Mouse (Mus musculus) liver, embryonic 11.5 days (tissue): ENCODE data around the gene Plekhg1. TPM values are rescaled to one million over a fixed set of nuclear protein-coding genes. Genes with fewer than 3 reads are reported as not detected.

ENCODE experiments used
- ATAC-seq: fragments of 200-750 bp; cut with Nextera tagmentation; replicated peaks from 2 replicates; pipeline ENCODE4 v1.8.0; 2017; ENCODE audit warnings: moderate number of reproducible peaks, mild to moderate bottlenecking, moderate TSS enrichment, moderate library complexity; ENCODE audit not compliant: low FRiP score
- DNase-seq: peaks from one replicate; pipeline ENCODE4 v3.0.0-alpha.2; 2017; ENCODE audit warnings: low spot score
- H3K27ac ChIP-seq: fragments of 300-500 bp; sonication (generic); 2 replicates; pipeline ENCODE4 v1.5.1; 2014; ENCODE audit warnings: mild to moderate bottlenecking, low read depth, low read length, control low read depth
- H3K27me3 ChIP-seq: fragments of 300-500 bp; sonication (generic); replicated peaks from 2 replicates; pipeline ENCODE4 v1.6.1; 2014; ENCODE audit warnings: low read length, mixed read lengths; ENCODE audit not compliant: control insufficient read depth, insufficient read depth
- H3K36me3 ChIP-seq: fragments of 300-500 bp; sonication (generic); 2 replicates; pipeline ENCODE4 v1.6.1; 2014; ENCODE audit warnings: mild to moderate bottlenecking, low read length, moderate library complexity, mixed read lengths; ENCODE audit not compliant: control insufficient read depth, insufficient read depth
- H3K4me1 ChIP-seq: fragments of 300-500 bp; sonication (generic); replicated peaks from 2 replicates; pipeline ENCODE4 v1.6.1; 2014; ENCODE audit warnings: low read length, mixed read lengths; ENCODE audit not compliant: control insufficient read depth, insufficient read depth
- H3K4me2 ChIP-seq: fragments of 300-500 bp; sonication (generic); 2 replicates; pipeline ENCODE4 v1.6.1; 2014; ENCODE audit warnings: mild to moderate bottlenecking, control low read depth, moderate library complexity
- H3K4me3 ChIP-seq: fragments of 300-500 bp; sonication (generic); 2 replicates; pipeline ENCODE4 v1.5.1; 2014; ENCODE audit warnings: low read depth, low read length, control low read depth
- H3K9ac ChIP-seq: fragments of 300-500 bp; sonication (generic); 2 replicates; pipeline ENCODE4 v1.6.1; 2014; ENCODE audit warnings: low read depth, low read length, control low read depth
- H3K9me3 ChIP-seq: fragments of 300-500 bp; sonication (generic); 2 replicates; pipeline ENCODE4 v1.6.1; 2016; ENCODE audit warnings: low read length, inconsistent platforms, mixed read lengths; ENCODE audit not compliant: control insufficient read depth
- WGBS: fragments of 180-500 bp; shearing (Covaris S2); extraction: QIAGEN DNeasy Blood & Tissue Kit; methylation state at CpG from one replicate; pipeline ENCODE4 v1.1.7; 2014; 5-methylcytosine and 5-hydroxymethylcytosine counted together
- polyA plus RNA-seq: library from polyadenylated mRNA; unstranded; fragments of >200 nt; fragmentation: Nextera tagmentation; extraction: Ambion mirVana; gene quantifications from 2 replicates; pipeline ENCODE4 v1.2.1, GENCODE M21; 2014

Plekhg1 gene
- polyA plus RNA-seq, 1 experiment from 2014 or later: 4.9 TPM

DNA sequence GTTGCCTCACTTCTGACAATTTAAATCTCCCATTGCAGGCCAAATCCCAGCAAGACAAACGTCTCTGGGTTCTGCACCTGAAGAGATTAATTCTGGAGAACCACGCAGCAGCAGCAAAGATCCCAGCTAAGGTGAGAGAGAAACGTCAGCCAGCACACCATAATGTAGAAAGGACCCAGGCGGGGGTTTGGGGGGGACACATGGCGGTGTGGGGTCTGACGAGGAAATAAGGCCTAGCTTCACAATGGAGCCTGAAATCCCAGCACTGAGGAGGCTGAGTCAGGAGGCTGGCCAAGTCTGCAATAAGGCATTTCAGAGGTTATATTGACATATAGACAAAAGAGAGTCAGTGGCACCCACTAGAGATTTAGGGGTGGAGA, 200.4 kb downstream of the Plekhg1 start:
- Histone ChIP-seq H3K9me3 (no peaks in the 10 kb centered on the region), H3K9ac (no peak overlapping the region), H3K27ac (no peak overlapping the region), H3K27me3 (no peaks in the 10 kb centered on the region), H3K4me3 (no peak overlapping the region), H3K4me2 (no peak overlapping the region), H3K4me1 (no peaks in the 10 kb centered on the region), H3K36me3 (no peaks in the 10 kb centered on the region)
- WGBS: 78% methylated on average over 6 of the region's 6 CpGs
- ATAC-seq (no peak), DNase-seq (no peak)

DNA sequence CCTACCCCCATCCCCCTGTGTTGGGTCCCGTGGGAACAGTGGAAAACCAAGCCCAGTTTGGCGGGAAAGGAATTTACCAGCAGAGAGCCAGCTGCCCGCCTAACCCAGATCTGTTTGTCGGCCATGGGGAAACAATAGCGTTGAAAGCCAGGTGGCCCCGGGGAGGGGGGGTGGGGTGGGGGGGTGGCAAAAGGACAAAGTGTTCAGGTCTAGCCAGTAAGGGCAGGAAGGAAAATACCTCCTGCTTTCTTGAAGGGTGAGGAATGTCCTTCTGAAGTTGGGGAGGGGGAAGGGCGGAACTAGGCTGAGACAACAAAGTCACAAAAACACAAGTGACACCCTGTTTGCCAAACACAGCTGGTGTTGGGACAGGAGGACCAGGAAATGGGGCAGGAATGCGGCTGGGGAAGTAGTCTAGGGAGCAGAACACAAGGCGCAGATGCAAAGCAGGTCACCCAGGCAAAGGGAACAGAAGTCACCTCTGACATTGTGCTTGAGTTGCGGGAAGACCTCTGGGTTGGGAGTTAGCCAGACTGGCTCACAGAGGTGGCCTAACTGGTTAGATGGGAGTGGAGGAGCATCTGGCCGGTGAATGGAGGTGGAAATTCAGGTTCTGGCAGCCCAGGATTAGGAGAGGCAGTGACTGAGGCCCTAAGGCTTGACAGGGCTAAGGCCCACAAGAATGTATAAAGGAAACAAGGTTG, 201.0 kb downstream of the Plekhg1 start:
- Histone ChIP-seq H3K4me2 (no peak overlapping the region), H3K27ac (no peak overlapping the region), H3K4me3 (no peak overlapping the region), H3K4me1 (no peaks in the 10 kb centered on the region), H3K9me3 (no peaks in the 10 kb centered on the region), H3K36me3 (no peaks in the 10 kb centered on the region), H3K27me3 (no peaks in the 10 kb centered on the region), H3K9ac (no peak overlapping the region)
- DNase-seq (no peak), ATAC-seq (no peak)
- WGBS: 45% methylated on average over 11 of the region's 11 CpGs

DNA sequence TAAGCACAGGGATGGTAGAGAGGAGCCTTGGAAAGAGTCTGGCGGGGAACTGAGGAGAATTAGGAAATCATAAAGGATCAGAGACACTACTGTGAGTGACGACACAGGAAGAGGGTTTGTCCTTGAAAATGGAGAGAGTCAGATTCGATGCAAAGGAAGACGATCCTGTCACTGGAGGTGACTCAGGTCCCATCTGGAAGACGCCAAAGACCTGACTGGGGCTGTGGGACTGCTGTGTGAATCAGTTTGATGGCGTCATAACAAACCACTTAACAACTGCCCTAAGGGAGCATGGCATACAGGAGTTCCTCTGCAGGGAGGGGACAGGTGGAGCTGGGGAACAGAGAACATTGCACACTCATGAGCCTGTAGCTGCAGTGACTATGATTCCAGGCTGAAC, 202.1 kb downstream of the Plekhg1 start:
- DNase-seq (no peak), ATAC-seq (no peak)
- Histone ChIP-seq H3K27ac (no peak overlapping the region), H3K4me1 (no peaks in the 10 kb centered on the region), H3K9ac (no peak overlapping the region), H3K9me3 (no peaks in the 10 kb centered on the region), H3K36me3 (no peaks in the 10 kb centered on the region), H3K4me3 (no peak overlapping the region), H3K4me2 (no peak overlapping the region), H3K27me3 (no peaks in the 10 kb centered on the region)
- 52% methylated on average over 6 of the region's 6 CpGs for WGBS

DNA sequence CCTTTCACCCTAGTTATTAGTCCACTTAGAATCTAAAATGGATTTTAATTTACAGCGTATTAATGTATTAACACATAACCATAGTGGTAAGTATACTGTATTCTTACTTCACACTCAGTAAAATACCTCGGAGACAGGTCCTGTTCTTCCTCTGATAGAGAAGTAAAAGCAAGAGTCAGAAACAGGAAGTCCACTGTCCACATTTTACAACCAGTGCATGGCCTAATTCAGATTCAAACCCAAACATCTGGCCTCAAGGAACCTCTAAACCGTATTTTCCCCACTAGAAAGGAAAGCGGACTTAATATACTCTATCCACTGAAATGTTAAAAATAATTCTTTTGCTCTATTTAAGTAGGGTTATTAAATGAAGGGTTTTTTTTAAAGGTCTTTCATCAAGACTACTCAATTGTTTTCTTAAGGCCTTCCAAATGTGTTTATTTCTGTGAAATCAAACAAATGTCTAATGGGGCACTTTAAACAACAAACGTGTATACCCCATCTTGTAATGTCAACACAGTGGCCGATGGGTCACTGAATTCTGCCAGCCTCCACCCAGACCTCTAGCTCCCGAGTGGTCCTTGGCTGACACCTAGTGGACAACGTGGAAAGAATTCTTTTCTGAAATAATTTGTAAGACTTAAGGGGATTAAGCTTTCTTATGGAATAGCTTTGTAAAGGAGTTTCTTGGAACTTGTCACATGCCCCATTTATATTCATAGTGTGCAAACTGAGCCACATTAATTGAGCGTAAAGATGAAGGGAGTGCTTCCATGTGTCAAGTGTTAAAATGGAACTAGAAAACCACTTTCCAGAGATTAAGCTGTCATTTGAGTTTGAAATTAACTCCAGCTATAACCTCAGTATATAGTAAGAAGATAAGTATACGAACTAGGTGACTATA, 203.6 kb downstream of the Plekhg1 start:
- no peak overlapping the region for H3K27ac ChIP-seq
- no peaks in the 10 kb centered on the region for H3K27me3 ChIP-seq
- no peak overlapping the region for H3K9ac ChIP-seq
- no peak for DNase-seq
- no peaks in the 10 kb centered on the region for H3K36me3 ChIP-seq
- no peak overlapping the region for H3K4me2 ChIP-seq
- no peaks in the 10 kb centered on the region for H3K9me3 ChIP-seq
- no peaks in the 10 kb centered on the region for H3K4me1 ChIP-seq
- 29% methylated on average over 10 of the region's 10 CpGs for WGBS
- no peak for ATAC-seq
- H3K4me3 ChIP-seq: no peak overlapping the region

DNA sequence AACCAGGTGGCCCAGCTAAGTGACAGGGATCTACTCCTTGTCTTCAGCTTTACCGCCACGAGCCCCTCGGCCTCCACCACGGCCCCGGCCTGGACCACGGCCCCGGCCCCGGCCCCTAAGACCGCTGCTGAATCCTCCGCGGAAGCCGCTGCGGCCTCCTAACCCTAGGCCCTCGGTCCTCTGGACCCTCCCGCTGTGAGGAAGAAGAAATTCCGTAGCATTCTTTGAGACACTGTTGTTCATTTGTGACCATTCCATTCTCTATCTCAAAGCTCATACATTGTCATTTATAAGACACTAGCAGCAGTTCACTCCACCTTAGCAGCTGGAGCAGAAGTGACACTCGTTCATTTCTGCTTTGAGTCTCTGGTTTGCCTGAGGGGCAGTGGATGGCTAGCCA, 206.7 kb downstream of the Plekhg1 start:
- Histone ChIP-seq H3K9me3 (no peaks in the 10 kb centered on the region), H3K4me2 (no peak overlapping the region), H3K27me3 (no peaks in the 10 kb centered on the region), H3K4me3 (no peak overlapping the region), H3K36me3 (no peaks in the 10 kb centered on the region), H3K9ac (no peak overlapping the region), H3K4me1 (no peaks in the 10 kb centered on the region), H3K27ac (no peak overlapping the region)
- DNase-seq: no peak
- no peak for ATAC-seq
- WGBS: 85% methylated on average over 17 of the region's 17 CpGs

DNA sequence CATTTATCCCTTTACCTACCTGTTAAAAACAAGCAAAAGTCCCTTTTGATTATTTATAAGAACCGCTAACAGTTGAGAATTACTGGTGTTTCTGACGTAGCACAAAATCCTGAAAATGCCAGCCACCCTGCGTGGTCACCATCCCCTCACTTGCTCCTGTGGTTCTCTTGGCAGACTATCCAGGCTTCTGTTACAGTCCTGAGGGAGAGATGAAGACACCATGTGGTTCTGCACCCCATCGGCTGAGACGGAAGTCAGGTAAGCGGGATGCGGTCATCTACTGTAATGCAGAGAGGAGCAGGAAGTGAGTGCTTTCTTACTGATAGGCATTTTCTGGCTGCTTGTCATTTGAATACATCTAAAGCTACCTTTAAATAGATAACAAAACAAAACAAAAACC, 207.2 kb downstream of the Plekhg1 start:
- H3K27me3 ChIP-seq: no peaks in the 10 kb centered on the region
- ATAC-seq (no peak), DNase-seq (no peak)
- H3K27ac ChIP-seq: no peak overlapping the region
- H3K4me3 ChIP-seq: no peak overlapping the region
- no peak overlapping the region for H3K9ac ChIP-seq
- no peaks in the 10 kb centered on the region for H3K9me3 ChIP-seq
- no peak overlapping the region for H3K4me2 ChIP-seq
- H3K4me1 ChIP-seq: no peaks in the 10 kb centered on the region
- WGBS: 82% methylated on average over 7 of the region's 7 CpGs
- H3K36me3 ChIP-seq: no peaks in the 10 kb centered on the region

DNA sequence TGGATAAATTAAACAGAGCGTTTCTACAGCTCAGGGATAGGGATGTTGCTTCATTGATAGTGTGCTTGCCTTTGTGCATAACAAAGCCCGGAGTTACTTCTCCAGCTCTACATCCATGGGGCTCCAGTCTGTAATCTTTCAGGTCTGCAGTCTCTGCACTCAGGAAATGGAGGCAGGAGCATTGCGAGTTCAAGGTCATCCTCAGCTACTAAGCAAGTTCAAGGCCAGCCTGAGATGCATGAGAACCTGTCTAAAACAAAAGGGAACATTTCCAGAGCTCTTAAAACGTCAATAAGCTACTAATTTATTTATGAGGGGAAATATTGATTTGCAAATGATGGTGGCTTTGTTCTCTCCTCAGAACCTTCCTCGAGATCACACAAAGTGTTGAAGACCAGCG, 209.1 kb downstream of the Plekhg1 start:
- no peak overlapping the region for H3K4me2 ChIP-seq
- no peak overlapping the region for H3K9ac ChIP-seq
- H3K36me3 ChIP-seq: no peaks in the 10 kb centered on the region
- DNase-seq: no peak
- 80% methylated on average over 6 of the region's 6 CpGs for WGBS
- H3K27me3 ChIP-seq: no peaks in the 10 kb centered on the region
- no peaks in the 10 kb centered on the region for H3K9me3 ChIP-seq
- H3K4me1 ChIP-seq: no peaks in the 10 kb centered on the region
- no peak overlapping the region for H3K4me3 ChIP-seq
- no peak for ATAC-seq
- H3K27ac ChIP-seq: no peak overlapping the region

DNA sequence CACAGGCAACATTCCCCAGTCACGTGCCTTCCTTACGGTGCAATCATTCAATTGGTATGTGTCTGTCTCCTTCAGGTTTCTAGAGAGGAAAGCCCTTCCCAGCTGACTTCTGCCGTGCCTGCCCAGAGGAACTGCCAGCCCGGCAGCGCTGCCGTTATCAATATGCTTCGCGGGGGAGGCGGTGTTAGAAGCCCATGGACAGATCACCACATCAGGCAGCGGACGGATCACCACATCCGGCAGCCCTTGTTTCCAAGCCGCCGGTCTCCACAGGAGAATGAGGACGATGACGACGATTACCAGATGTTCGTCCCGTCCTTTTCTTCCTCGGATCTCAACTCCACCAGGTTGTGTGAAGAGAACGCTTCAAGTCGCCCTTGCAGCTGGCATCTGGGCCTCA, 216.3 kb downstream of the Plekhg1 start:
- Histone ChIP-seq H3K27ac (no peak overlapping the region), H3K27me3 (no peaks in the 10 kb centered on the region), H3K4me3 (no peak overlapping the region), H3K9me3 (no peaks in the 10 kb centered on the region), H3K9ac (no peak overlapping the region), H3K4me1 (no peaks in the 10 kb centered on the region), H3K36me3 (no peaks in the 10 kb centered on the region), H3K4me2 (no peak overlapping the region)
- no peak for ATAC-seq
- WGBS: 82% methylated on average over 22 of the region's 22 CpGs
- DNase-seq: no peak

DNA sequence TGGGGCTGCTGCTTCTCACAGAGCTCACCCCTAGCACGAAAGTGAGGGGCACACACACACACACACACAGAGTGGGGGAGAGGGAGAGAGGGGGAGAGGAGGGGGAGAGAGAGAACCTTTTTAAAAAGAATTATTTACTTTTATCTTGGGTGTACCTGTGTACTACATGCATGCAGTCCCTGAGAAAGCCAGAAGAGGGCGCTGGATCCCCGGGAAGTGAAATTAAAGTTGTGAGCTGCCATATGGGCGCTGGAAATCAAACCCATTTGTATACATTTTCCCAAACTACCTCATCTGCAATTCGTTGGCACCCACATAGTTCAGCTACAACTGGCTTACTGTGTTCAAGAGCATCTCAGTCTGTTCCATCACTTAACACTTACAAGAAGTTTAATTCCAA, 218.4 kb downstream of the Plekhg1 start:
- Histone ChIP-seq H3K9me3 (no peaks in the 10 kb centered on the region), H3K9ac (no peak overlapping the region), H3K4me3 (no peak overlapping the region), H3K27ac (no peak overlapping the region), H3K4me1 (no peaks in the 10 kb centered on the region), H3K36me3 (no peaks in the 10 kb centered on the region), H3K27me3 (no peaks in the 10 kb centered on the region), H3K4me2 (no peak overlapping the region)
- 67% methylated on average over 5 of the region's 5 CpGs for WGBS
- ATAC-seq (no peak), DNase-seq (no peak)
